Mouse (Mus musculus) forebrain, embryonic 11.5 days (tissue): ENCODE measurements around the gene Mbd5. TPM values are rescaled to one million over a fixed set of nuclear protein-coding genes. Genes with fewer than 3 reads are reported as not detected.
"Not testable (repeated sequence)": the region's sequence is repeated elsewhere in the genome, so short reads cannot be mapped to it uniquely, and the experiment has no call there.

Source experiments
- ATAC-seq: fragments of 200-750 bp; cut with Nextera tagmentation; replicated peaks from 2 replicates; pipeline ENCODE4 v1.8.0; 2017; ENCODE audit warnings: moderate TSS enrichment; ENCODE audit not compliant: low FRiP score
- DNase-seq: peaks from one replicate; pipeline ENCODE4 v3.0.0-alpha.2; 2017; ENCODE audit warnings: low spot score
- H3K27ac ChIP-seq: fragments of 300-500 bp; sonication (generic); 2 replicates; pipeline ENCODE4 v1.5.1; 2014; ENCODE audit warnings: low read depth, low read length
- H3K27me3 ChIP-seq: fragments of 300-500 bp; sonication (generic); 2 replicates; pipeline ENCODE4 v1.6.1; 2014; ENCODE audit warnings: mild to moderate bottlenecking, low read length, mixed read lengths; ENCODE audit not compliant: control insufficient read depth, insufficient read depth
- H3K36me3 ChIP-seq: fragments of 300-500 bp; sonication (generic); 2 replicates; pipeline ENCODE4 v1.6.1; 2014; ENCODE audit warnings: mild to moderate bottlenecking, low read length, moderate library complexity, mixed read lengths; ENCODE audit not compliant: control insufficient read depth, insufficient read depth
- H3K4me1 ChIP-seq: fragments of 300-500 bp; sonication (generic); replicated peaks from 2 replicates; pipeline ENCODE4 v1.6.1; 2014; ENCODE audit warnings: low read length, mixed read lengths; ENCODE audit not compliant: control insufficient read depth, insufficient read depth
- H3K4me2 ChIP-seq: fragments of 300-500 bp; sonication (generic); 2 replicates; pipeline ENCODE4 v1.6.1; 2014; ENCODE audit warnings: low read depth, mild to moderate bottlenecking, low read length, moderate library complexity, mixed read lengths; ENCODE audit not compliant: severe bottlenecking
- H3K4me3 ChIP-seq: fragments of 300-500 bp; sonication (generic); 2 replicates; pipeline ENCODE4 v1.5.1; 2014; ENCODE audit warnings: low read depth, low read length
- H3K9ac ChIP-seq: fragments of 300-500 bp; sonication (generic); 2 replicates; pipeline ENCODE4 v1.6.1; 2014; ENCODE audit warnings: low read length
- H3K9me3 ChIP-seq: fragments of 300-500 bp; sonication (generic); 2 replicates; pipeline ENCODE4 v1.6.1; 2016; ENCODE audit warnings: low read length, mixed read lengths; ENCODE audit not compliant: control insufficient read depth
- WGBS: fragments of 180-500 bp; shearing (Covaris S2); extraction: QIAGEN DNeasy Blood & Tissue Kit; methylation state at CpG from one replicate; pipeline ENCODE4 v1.1.7; 2014; 5-methylcytosine and 5-hydroxymethylcytosine counted together
- polyA plus RNA-seq: library from polyadenylated mRNA; unstranded; fragments of >200 nt; fragmentation: Nextera tagmentation; extraction: Ambion mirVana; gene quantifications from 2 replicates; pipeline ENCODE4 v1.2.1, GENCODE M21; 2014

Mbd5 gene
- polyA plus RNA-seq, 1 experiment from 2014 or later: 32.9 TPM

DNA sequence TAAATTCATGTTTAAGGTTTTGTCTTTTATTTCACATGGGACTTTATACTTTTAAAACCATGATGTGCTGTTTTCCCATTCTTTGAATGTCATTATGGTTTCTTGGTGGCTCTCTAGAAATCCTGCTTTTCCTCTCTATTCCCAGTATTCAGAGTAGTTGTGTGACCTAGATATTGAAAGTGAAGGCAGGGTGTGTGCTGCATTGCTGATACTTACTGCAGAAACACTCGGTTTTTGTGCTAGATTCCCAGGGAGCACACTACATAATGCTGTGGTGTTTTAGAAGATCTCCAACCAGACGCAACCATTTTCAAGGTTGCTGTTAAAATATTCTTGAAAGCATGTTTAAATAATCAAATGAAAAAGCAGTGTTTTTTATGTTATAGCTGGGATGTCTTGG, 241.7 kb downstream of the Mbd5 start:
- Histone ChIP-seq H3K9ac (no peak overlapping the region), H3K4me2 (no peak overlapping the region), H3K9me3 (no peaks in the 10 kb centered on the region), H3K27ac (no peak overlapping the region), H3K4me1 (no peaks in the 10 kb centered on the region), H3K36me3 (no peaks in the 10 kb centered on the region), H3K27me3 (no peaks in the 10 kb centered on the region), H3K4me3 (no peak overlapping the region)
- no peak for ATAC-seq
- DNase-seq: no peak
- 81% methylated on average over 2 of the region's 2 CpGs for WGBS

DNA sequence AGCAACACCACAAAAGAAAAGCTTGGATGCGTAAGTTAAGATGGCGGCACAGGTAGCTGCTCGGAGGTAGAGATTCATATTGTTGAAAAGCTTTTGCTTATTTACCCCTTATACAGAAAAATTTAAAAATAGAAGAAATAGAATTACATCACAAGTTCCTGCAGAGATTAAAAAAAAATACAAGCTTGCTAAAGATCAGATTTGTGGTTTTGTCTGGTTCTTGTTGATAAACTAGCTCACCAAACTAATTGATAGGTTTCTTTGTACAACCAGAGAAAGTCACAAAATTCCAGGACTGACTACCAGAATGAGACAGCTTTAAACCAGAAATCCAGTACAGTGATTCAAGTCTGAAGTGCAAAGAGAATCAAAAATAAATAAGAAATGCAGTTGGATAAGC, 242.4 kb downstream of the Mbd5 start:
- no peak overlapping the region for H3K27ac ChIP-seq
- ATAC-seq: no peak
- 93% methylated on average over 3 of the region's 3 CpGs for WGBS

DNA sequence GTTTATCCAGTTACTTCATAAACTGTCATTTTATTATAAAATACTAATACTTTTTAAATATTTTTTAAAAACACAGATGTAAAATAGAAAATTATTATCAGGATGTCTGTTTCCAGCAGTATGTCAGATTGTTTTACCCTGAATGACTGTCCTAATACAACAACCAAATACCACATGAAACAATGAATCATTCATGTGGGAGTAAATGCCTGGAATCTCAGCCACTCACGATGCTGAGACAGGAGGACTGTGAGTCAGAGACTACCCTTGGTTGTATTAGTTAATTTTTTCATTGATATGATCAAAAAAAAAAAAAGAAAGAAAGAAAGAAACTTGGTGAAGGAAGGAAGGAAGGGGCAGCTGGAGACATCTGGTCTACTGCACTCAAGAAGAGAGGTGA, 254.8 kb downstream of the Mbd5 start:
- no peak overlapping the region for H3K27ac ChIP-seq
- H3K4me1 ChIP-seq: no peaks in the 10 kb centered on the region
- no peak overlapping the region for H3K4me3 ChIP-seq
- H3K27me3 ChIP-seq: no peaks in the 10 kb centered on the region
- H3K9me3 ChIP-seq: no peaks in the 10 kb centered on the region
- no peak for DNase-seq
- WGBS: 83% methylated on average over 1 of the region's 1 CpGs
- no peak overlapping the region for H3K9ac ChIP-seq
- no peak overlapping the region for H3K4me2 ChIP-seq
- ATAC-seq: no peak
- no peaks in the 10 kb centered on the region for H3K36me3 ChIP-seq

More for the DNA sequence above, 242.4 kb downstream of the Mbd5 start:
- DNase-seq: no peak
- H3K4me1 ChIP-seq: no peaks in the 10 kb centered on the region
- no peaks in the 10 kb centered on the region for H3K9me3 ChIP-seq
- no peak overlapping the region for H3K9ac ChIP-seq
- H3K4me2 ChIP-seq: no peak overlapping the region
- no peaks in the 10 kb centered on the region for H3K27me3 ChIP-seq
- no peak overlapping the region for H3K4me3 ChIP-seq
- H3K36me3 ChIP-seq: no peaks in the 10 kb centered on the region

DNA sequence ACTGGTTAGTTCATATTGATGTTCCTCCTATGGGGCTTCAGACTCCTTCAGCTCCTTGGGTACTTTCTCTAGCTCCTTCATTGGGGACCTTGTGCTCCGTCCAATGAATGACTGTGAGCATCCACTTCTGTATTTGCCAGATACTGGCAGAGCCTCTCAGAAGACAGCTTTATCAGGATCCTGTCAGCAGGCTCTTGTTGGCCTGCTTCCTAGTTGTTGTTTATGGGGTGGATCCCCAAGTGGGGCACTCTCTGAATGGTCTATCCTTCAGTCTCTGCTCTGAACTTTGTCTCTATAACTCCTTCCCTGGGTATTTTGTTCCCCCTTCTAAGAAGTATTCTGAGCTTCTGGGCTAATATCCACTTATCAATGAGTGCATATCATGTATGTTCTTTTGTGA, 256.4 kb downstream of the Mbd5 start:
- not testable (repeated sequence) for H3K4me1 ChIP-seq, H3K9me3 ChIP-seq, H3K9ac ChIP-seq, H3K27ac ChIP-seq, H3K36me3 ChIP-seq, DNase-seq, H3K4me2 ChIP-seq, ATAC-seq, H3K27me3 ChIP-seq, H3K4me3 ChIP-seq
- WGBS: 92% methylated on average over 1 of the region's 1 CpGs

DNA sequence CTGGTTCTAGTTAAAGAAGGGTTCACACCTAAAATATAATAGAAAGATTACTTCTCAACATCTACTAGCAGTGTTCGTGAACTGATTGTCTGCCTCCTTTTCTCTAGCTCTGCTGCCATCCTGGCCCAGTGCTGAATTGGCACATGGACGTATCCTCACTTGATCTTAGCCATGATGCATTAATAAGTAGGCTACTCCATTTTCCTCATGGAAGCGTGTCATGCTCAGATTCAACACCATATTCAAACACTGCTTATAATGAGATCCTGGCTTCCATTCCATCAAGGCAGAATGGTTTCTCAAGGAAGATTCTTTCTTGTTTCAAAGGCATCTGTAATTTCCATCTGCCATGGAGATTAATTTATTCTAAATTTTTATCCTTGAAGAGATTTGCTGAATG, 260.0 kb downstream of the Mbd5 start:
- Histone ChIP-seq H3K9me3 (no peaks in the 10 kb centered on the region), H3K36me3 (no peaks in the 10 kb centered on the region), H3K4me1 (no peaks in the 10 kb centered on the region), H3K4me2 (no peak overlapping the region), H3K9ac (no peak overlapping the region), H3K4me3 (no peak overlapping the region), H3K27ac (no peak overlapping the region), H3K27me3 (no peaks in the 10 kb centered on the region)
- no peak for DNase-seq
- 87% methylated on average over 3 of the region's 3 CpGs for WGBS
- ATAC-seq: no peak

DNA sequence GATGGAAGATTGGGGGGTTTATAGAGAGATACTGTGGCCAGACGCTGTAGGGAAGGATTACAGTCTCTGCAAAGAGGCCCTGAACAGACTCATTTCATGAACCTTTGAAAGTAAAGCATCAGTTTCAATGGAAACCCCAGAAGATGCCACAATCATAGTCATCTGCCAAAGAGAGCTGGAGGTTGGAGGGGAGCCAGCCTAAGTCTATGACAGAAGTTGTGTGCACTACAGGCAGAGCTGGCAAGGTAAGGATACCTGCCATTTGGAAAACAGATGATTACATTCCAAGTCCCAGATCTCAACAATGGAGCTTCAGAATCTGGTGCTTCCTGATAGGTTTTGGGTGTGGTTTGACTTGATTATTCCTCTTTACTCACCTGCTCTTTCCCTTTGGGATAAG, 261.1 kb downstream of the Mbd5 start:
- Histone ChIP-seq H3K9me3 (no peaks in the 10 kb centered on the region), H3K9ac (no peak overlapping the region), H3K27ac (no peak overlapping the region), H3K4me3 (no peak overlapping the region), H3K27me3 (no peaks in the 10 kb centered on the region), H3K36me3 (no peaks in the 10 kb centered on the region), H3K4me2 (no peak overlapping the region), H3K4me1 (no peaks in the 10 kb centered on the region)
- 95% methylated on average over 1 of the region's 1 CpGs for WGBS
- DNase-seq (no peak), ATAC-seq (no peak)

DNA sequence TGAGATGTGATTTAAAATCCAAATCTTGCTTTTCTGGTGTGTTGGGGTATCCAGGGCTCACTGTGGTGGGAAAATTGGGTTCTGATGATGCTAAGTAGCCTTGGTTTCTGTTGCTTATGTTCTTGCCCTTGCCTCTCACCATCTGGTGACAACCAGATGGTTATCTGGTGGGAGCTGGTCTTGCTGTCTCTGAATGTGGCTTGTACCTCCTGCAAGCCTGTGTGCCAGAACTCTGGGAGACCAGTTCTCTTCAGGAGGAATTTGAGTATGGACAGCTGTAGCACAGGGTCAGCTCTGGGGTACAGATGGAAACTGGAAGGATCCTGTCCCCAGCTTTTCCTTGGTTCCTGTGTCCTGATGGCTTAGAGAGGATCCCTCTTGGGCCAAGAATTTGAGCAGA, 280.4 kb downstream of the Mbd5 start:
- Histone ChIP-seq H3K27ac (no peak overlapping the region), H3K9ac (no peak overlapping the region), H3K4me1 (no peaks in the 10 kb centered on the region), H3K27me3 (no peaks in the 10 kb centered on the region), H3K9me3 (no peaks in the 10 kb centered on the region), H3K4me2 (no peak overlapping the region), H3K36me3 (no peaks in the 10 kb centered on the region), H3K4me3 (no peak overlapping the region)
- ATAC-seq: no peak
- no peak for DNase-seq

DNA sequence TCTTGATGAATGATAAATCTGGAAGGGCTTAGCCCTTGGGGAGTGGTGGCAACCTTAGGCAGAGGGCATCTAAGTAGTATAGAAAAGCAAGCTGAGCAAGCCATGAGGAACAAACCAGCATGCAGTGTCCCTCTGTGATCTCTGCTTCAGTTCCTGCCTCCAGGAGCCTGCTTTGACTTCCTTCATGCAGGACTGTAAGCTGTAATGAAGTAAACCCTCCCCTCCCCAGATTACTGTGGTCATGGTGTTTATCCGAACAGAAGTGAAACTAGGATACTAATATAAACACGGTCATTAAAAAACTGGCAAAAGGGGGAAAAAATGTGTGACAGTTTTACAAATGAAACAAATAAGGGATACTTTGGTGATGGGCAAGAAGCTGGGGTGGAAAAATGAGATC, 284.8 kb downstream of the Mbd5 start:
- Histone ChIP-seq H3K27ac (no peak overlapping the region), H3K9me3 (no peaks in the 10 kb centered on the region), H3K27me3 (no peaks in the 10 kb centered on the region), H3K4me2 (no peak overlapping the region), H3K4me1 (no peaks in the 10 kb centered on the region), H3K36me3 (no peaks in the 10 kb centered on the region), H3K4me3 (no peak overlapping the region), H3K9ac (no peak overlapping the region)
- 84% methylated on average over 2 of the region's 2 CpGs for WGBS
- ATAC-seq (no peak), DNase-seq (no peak)

DNA sequence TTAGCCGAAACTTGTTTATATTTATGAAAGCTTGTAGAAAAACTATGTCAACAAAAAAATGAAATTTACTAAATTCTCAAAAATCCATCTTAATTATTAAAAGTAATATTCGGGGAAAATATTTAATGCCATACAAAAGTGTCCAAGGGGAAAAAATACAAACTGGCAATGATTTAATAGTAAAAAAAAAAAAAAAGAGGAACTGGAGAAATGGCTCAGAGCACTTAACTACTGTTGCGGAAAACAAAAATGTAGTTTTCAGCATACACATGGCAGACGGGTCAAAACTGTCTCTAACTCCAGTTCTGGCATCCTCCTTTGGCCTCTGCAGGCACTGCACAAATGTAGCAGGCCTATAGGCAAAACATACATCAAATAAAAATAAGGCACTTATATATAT, 292.4 kb downstream of the Mbd5 start:
- H3K4me1 ChIP-seq: no peaks in the 10 kb centered on the region
- 91% methylated on average over 4 of the region's 4 CpGs for WGBS
- H3K4me2 ChIP-seq: no peak overlapping the region
- ATAC-seq: no peak
- no peak overlapping the region for H3K9ac ChIP-seq
- no peaks in the 10 kb centered on the region for H3K27me3 ChIP-seq
- H3K9me3 ChIP-seq: no peaks in the 10 kb centered on the region
- no peak for DNase-seq
- no peaks in the 10 kb centered on the region for H3K36me3 ChIP-seq
- H3K27ac ChIP-seq: no peak overlapping the region
- H3K4me3 ChIP-seq: no peak overlapping the region
